Mouse (Mus musculus) kidney, postnatal 0 days (tissue): Measurements from ENCODE around the gene Pnrc1. TPM values are rescaled to one million over a fixed set of nuclear protein-coding genes. Genes with fewer than 3 reads are reported as not detected.
A peak's percentile ranks its signal among the peaks of the same experiment; 100 is the strongest.

Experiments used
- ATAC-seq: fragments of 200-750 bp; cut with Nextera tagmentation; replicated peaks from 2 replicates; pipeline ENCODE4 v1.8.0; 2017; ENCODE audit warnings: low read depth, moderate number of reproducible peaks, moderate TSS enrichment, moderate library complexity; ENCODE audit not compliant: low FRiP score
- DNase-seq: peaks from one replicate; pipeline ENCODE4 v3.0.0-alpha.2; 2016; ENCODE audit warnings: low spot score
- H3K27ac ChIP-seq: fragments of 300-500 bp; sonication (generic); 2 replicates; pipeline ENCODE4 v1.5.1; 2014; ENCODE audit warnings: mild to moderate bottlenecking
- H3K27me3 ChIP-seq: fragments of 300-500 bp; sonication (generic); 2 replicates; pipeline ENCODE4 v1.6.1; 2014; ENCODE audit warnings: low read length, mixed read lengths; ENCODE audit not compliant: insufficient read depth
- H3K36me3 ChIP-seq: fragments of 300-500 bp; sonication (generic); 2 replicates; pipeline ENCODE4 v1.6.1; 2014; ENCODE audit warnings: low read length, mixed read lengths; ENCODE audit not compliant: insufficient read depth
- H3K4me1 ChIP-seq: fragments of 300-500 bp; sonication (generic); replicated peaks from 2 replicates; pipeline ENCODE4 v1.6.1; 2014; ENCODE audit warnings: antibody characterized with exemption, low read length, mixed read lengths; ENCODE audit not compliant: insufficient read depth
- H3K4me2 ChIP-seq: fragments of 300-500 bp; sonication (generic); 2 replicates; pipeline ENCODE4 v1.6.1; 2014; ENCODE audit warnings: mild to moderate bottlenecking, low read length, moderate library complexity, mixed read lengths
- H3K4me3 ChIP-seq: fragments of 300-500 bp; sonication (generic); replicated peaks from 2 replicates; pipeline ENCODE4 v1.5.1; 2014; ENCODE audit warnings: low read depth, low read length
- H3K9ac ChIP-seq: fragments of 300-500 bp; sonication (generic); 2 replicates; pipeline ENCODE4 v1.6.1; 2014; ENCODE audit warnings: low read depth, low read length
- H3K9me3 ChIP-seq: fragments of 300-500 bp; sonication (generic); replicated peaks from 2 replicates; pipeline ENCODE4 v1.6.1; 2016; ENCODE audit warnings: low read length, inconsistent platforms, mixed read lengths
- CTCF ChIP-seq: IDR thresholded peaks from 2 replicates; pipeline ENCODE4 v1.5.1; 2016; ENCODE audit warnings: antibody characterized with exemption, low read depth, mild to moderate bottlenecking, moderate library complexity
- WGBS: fragments of 180-500 bp; shearing (Covaris S2); extraction: QIAGEN DNeasy Blood & Tissue Kit; methylation state at CpG from one replicate; pipeline ENCODE4 v1.1.7; 2014; 5-methylcytosine and 5-hydroxymethylcytosine counted together
- polyA plus RNA-seq: library from polyadenylated mRNA; unstranded; fragments of >200 nt; fragmentation: Nextera tagmentation; extraction: Ambion mirVana; gene quantifications from 2 replicates; pipeline ENCODE4 v1.2.1, GENCODE M21; 2015

The Pnrc1 gene
- polyA plus RNA-seq, 1 experiment from 2014 or later: 137 TPM

- Histone ChIP-seq H3K9me3 (no peaks in the 10 kb centered on the region), H3K27me3 (no peaks in the 10 kb centered on the region), H3K4me2 (no peak overlapping the region), H3K36me3 (no peaks in the 10 kb centered on the region), H3K9ac (no peak overlapping the region), H3K4me3 (no peak overlapping the region), H3K27ac (no peak overlapping the region), H3K4me1 (no peaks in the 10 kb centered on the region)
- no peak for TF ChIP-seq CTCF
- no peak for DNase-seq
- WGBS: 88% methylated on average over 4 of the region's 4 CpGs
- no peak for ATAC-seq
These were observed 35.3 kb downstream of the Pnrc1 start for GRCm38 (mm10) chr4:33254706-33255105.

- Histone ChIP-seq H3K9ac (no peak overlapping the region), H3K4me3 (no peak overlapping the region), H3K4me1 (0 out of 2 replicates have a peak, but pooled peaks cover 5% of the 10 kb centered on the region), H3K27ac (no peak overlapping the region), H3K9me3 (no peaks in the 10 kb centered on the region), H3K36me3 (peaks cover 2% of the 10 kb centered on the region; the same call in 1 of the 2 replicates), H3K27me3 (no peaks in the 10 kb centered on the region), H3K4me2 (no peak overlapping the region)
- TF ChIP-seq CTCF: no peak
- DNase-seq (no peak), ATAC-seq (no peak)
- 81% methylated on average over 2 of the region's 2 CpGs for WGBS
These were observed 39.1 kb downstream of the Pnrc1 start for GRCm38 (mm10) chr4:33250867-33251266.

- no peaks in the 10 kb centered on the region for H3K27me3 ChIP-seq
- H3K9me3 ChIP-seq: no peaks in the 10 kb centered on the region
- H3K27ac ChIP-seq: no peak overlapping the region
- ATAC-seq: no peak
- H3K9ac ChIP-seq: no peak overlapping the region
- H3K4me2 ChIP-seq: no peak overlapping the region
- H3K4me1 ChIP-seq: 0 out of 2 replicates have a peak, but pooled peaks cover 13% of the 10 kb centered on the region
- H3K36me3 ChIP-seq: peaks cover 12% of the 10 kb centered on the region
- no peak for TF ChIP-seq CTCF
- WGBS: 77% methylated on average over 1 of the region's 1 CpGs
- H3K4me3 ChIP-seq: no peak overlapping the region
- DNase-seq: no peak
These were observed 40.2 kb downstream of the Pnrc1 start for GRCm38 (mm10) chr4:33249716-33250230.

GRCm38 (mm10) chr4:33248915-33249314 is 41.0 kb downstream of the Pnrc1 start:
- Histone ChIP-seq H3K4me3 (peak overlapping the region; percentile 100), H3K9me3 (no peaks in the 10 kb centered on the region), H3K27me3 (no peaks in the 10 kb centered on the region), H3K36me3 (peaks cover 21% of the 10 kb centered on the region), H3K4me2 (peak overlapping the region; percentile 51), H3K27ac (peak overlapping the region; percentile 100), H3K4me1 (0 out of 2 replicates have a peak, but pooled peaks cover 13% of the 10 kb centered on the region), H3K9ac (peak overlapping the region; percentile 61)
- no peak for DNase-seq
- TF ChIP-seq CTCF: peak; percentile 39; the same call in 1 of the 2 replicates
- 0% methylated on average over 4 of the region's 4 CpGs for WGBS
- no peak for ATAC-seq

- H3K9me3 ChIP-seq: no peaks in the 10 kb centered on the region
These were observed 41.7 kb downstream of the Pnrc1 start for GRCm38 (mm10) chr4:33248062-33248889.

GRCm38 (mm10) chr4:33247479-33248053 is 42.4 kb downstream of the Pnrc1 start:
- Histone ChIP-seq H3K9ac (peak overlapping the region; percentile 100), H3K4me1 (0 out of 2 replicates have a peak, but pooled peaks cover 13% of the 10 kb centered on the region), H3K36me3 (peaks cover 31% of the 10 kb centered on the region), H3K4me2 (peak overlapping the region; percentile 70), H3K27ac (peak overlapping the region; percentile 100), H3K27me3 (no peaks in the 10 kb centered on the region), H3K4me3 (peak overlapping the region; percentile 100), H3K9me3 (no peaks in the 10 kb centered on the region)
- peak; percentile 100 for DNase-seq
- peak; percentile 41 for TF ChIP-seq CTCF
- WGBS: under 1% methylated on average over 60 of the region's 60 CpGs
- peak; percentile 93 for ATAC-seq

More at GRCm38 (mm10) chr4:33248062-33248889, 41.7 kb downstream of the Pnrc1 start:
- Histone ChIP-seq H3K27me3 (no peaks in the 10 kb centered on the region), H3K4me3 (peak overlapping the region; percentile 100), H3K36me3 (peaks cover 27% of the 10 kb centered on the region), H3K4me1 (0 out of 2 replicates have a peak, but pooled peaks cover 13% of the 10 kb centered on the region), H3K4me2 (peak overlapping the region; percentile 51), H3K9ac (peak overlapping the region; percentile 100), H3K27ac (peak overlapping the region; percentile 100)
- ATAC-seq: peak; percentile 92
- WGBS: under 1% methylated on average over 76 of the region's 88 CpGs
- peak; percentile 97 for DNase-seq
- no peak for TF ChIP-seq CTCF
